Mouse (Mus musculus) v-Abl transformed pro-B cells (cell line): ENCODE results near the gene Axdnd1.

Experiments
- in situ Hi-C, 2 experiments: fragments of 400-800 bp; cut with MboI; formaldehyde crosslinking; loops; one replicate each; pipeline ENCODE4 v1.15.1; 2025; ENCODE audit not compliant: unreplicated experiment in 2 of 2

Axdnd1 gene

DNA sequence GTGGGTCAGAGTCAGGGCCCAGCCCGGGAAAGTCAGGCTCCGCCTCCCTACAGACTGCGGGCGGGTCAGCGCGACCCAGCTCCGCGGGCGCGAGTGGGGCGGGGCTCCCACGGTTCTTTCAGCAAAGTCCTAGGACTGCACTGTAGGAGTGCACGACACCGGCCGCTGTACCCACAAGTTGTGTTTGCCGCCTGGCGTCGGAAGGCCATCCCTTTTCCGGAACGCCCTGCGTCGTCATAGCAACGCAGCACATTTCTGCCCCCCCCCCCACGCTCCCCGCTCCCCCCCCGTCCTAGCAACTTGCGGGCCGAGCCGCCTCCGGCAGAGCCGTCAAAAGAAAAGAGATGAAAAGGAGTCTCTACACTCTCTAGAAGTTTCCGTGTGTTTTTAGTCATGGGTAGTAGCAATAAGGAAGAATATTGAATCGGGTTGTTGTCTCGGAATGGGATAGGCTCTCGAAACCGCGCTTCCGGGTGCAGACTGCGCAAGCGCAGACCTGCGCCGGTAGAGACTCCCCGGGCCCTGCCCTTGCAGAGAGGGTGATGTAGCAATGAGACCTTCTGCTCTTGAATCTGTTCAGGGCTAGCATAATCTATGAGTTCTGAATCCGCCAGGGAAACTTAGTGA is at the start of gene Axdnd1:
Axdnd1 (minus strand) TSS at position 489 of the 627 bp plus-strand sequence.
- in situ Hi-C loops = loop anchor here in 1 of 2 experiments (5.0 to 25.0 kb wide), 3 partner anchors 37 to 667 kb away; no protein-coding TSS in a partner anchor

DNA sequence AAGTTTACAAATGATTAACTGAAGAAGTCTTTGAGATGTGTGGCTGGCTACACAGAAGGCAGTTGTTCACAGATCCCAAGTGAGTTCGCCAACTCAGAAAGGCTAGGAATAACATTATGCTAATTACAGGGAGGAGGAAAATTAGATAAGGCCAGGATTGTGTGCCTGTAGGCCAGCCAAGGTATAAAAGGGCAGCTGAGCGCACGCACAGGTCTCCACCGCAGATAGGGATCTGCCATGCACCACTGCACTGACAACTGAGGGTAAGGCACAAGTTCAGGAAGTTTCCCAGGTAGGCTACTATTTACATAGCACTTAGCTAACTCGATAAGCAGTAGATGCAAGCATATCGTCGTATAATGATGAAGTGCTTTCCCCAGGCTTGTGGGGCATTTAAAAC is 49.6 kb upstream of the Axdnd1 start:
- in situ Hi-C loops = no loop called here

DNA sequence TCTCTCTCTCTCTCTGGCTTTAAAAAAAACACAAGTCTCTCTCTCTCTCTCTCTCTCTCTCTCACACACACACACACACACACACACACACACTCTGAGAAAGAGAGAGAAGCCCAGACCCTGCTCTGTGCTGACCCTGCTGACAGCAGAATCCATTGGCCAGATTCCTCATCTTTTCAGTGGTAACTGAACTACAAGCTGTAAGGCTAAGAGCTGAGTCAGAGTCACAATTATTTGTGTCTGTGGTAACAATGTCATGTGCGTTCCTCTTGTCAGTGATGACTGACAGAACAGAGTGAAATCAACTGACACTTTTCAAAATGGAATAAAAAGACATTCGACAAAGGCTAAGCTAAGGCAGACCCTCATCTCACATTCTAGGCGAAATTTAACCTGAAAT is 47.6 kb upstream of the Axdnd1 start:
- in situ Hi-C loops = no loop called here

DNA sequence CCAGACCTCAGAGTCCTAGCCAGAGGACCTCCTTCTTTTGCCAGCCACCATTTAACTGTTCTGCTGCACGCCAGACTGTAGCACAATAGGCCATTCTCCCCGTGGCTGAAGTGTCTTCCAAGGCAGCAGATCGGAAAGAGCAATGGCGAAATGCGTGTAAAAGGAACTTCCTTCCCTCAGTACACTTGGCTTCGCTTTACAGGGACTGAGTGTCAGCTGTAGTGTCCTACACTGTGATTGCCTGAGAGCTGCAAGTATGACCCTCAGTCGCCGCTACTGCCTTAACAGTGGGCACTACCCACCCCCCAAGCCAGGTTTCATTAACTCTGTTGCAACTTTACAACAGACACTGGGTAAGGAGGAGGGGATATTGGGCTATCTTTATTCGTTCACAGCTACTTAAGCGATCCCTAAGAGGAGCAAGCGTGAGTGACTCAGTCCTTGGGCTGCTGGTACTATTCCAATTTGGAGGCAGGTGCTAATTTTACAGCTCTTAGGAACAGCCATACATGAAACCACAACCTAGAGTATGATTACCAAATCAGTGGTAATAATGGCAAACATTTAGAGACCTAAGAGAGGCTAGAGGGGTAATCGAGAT is 46.8 kb upstream of the Axdnd1 start:
- in situ Hi-C loops = no loop called here

DNA sequence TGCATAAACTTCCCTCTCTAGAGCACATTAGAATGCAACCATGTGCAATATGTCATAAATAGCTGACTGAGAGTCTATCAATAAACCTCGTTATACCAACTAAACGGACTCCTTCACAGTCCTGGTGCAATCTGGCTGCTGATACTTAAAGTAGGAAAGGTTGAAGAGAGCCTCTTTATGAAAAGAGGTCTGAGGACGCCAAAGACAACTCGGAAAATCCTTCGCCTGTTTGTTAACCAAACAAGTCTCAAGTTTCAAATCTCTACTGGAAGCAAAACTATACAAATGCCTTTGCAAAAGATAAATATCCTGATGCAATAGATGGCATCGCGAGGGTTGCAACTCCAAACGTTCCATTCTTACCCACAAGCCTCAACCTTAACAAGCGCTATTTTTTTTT is 44.0 kb upstream of the Axdnd1 start:
- in situ Hi-C loops = no loop called here

DNA sequence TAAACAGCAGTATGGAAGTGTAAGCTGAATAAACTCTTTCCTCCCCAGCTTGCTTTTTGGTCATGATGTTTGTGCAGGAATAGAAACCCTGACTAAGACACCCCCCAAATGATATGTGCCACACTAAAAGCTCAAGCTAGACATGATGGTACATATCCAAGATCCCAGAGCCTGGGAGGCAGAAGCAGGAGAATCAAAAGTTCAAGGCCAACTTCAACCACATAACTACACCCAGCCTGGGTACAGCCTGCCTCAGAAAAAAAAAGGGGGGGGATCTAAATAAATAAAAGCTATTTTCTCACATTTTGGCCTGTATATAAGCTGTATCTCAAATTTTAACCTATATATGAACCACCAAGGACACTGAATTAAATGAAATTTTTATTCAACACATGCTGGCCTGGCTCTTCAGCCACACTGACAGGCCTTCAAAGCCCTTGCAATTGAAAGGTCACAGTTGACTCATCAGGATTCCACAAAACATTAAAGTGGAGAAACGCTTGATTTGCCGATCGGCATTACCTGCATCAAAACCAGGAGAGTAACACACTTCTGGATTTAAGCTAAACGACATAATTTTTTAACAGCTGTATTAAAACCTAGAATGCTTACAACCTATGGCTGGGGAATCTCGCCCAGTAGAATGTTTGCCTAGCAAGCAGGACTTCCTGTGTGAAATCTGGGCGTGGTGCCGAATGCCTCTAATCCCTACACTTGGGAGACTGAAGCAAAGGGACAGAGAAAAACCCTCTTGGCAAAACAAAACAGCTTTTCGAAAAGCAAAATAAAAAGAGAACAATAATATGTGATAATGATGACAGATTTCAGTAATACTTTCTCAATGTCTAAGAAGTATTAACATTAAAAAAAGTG is 43.3 kb upstream of the Axdnd1 start:
- in situ Hi-C loops = no loop called here

DNA sequence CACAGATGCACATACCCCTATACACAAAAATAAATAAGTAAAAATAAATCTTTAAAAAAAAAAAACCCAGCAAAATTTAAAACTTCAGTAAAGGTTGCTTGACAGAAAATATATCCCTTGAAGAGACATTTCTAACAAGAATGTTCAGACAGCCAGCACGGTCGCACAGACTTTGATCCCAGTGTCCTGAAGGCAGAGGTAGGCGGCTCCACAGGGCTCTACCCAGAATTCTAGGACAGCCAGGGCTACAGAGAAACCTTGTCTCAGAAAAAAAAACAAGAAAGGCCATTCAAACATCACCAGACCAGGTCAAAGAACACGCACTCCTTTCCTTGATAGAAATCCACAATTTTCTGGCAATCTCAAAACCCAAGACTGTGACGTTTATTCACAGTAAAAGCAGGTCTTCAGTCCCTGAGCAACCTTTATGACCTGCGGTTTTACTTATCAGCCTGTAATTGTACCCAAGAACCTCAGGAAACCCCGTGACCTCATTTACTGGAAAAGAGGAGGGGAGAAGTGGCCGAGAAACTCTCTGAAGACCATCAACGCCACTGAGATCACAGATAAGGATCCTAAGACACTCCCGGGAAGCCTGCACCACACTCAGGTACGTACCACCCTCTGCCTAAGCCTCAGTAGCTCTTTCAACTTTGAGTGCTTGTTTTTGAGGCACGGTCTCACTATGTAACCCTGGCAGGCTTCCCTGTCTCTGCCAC is 41.5 kb upstream of the Axdnd1 start:
- in situ Hi-C loops = no loop called here

DNA sequence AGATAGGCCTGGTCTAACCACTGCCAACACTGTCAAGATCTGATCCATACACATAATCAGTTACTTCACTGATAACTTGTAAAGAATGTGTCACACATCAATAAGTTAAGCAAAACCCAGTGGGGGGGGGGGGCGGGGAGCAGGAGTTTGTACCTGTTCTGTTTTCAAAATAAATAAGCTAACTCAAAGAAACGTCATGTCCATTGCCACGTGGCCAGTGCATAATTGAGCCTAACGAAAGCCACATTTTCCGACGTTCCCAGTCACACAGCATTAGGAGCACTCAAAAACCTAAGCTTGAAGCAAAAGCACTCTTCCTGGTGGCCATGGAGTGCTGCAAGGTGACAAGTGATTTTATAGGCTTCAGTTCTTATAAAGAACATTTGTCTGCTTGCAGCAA is 40.1 kb upstream of the Axdnd1 start:
- in situ Hi-C loops = no loop called here

DNA sequence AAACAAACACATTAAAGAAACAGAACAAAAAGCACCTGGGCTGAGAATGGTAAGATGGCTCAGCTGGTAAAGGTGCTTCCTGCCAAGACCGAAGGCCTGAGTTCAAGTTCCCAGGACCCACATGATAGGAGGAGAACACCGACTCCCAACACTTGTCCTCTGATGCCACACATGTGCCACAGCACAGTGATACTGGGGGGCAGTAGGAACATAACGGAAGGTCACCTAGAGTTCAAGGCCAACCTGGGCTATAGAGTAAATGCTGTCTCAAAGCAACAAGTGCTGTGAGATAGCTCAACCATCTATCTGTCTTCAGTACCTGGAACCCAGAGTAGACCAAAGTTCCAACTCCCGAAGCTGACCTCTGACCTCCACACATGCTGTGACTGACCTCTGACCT is 39.3 kb upstream of the Axdnd1 start:
- in situ Hi-C loops = no loop called here

DNA sequence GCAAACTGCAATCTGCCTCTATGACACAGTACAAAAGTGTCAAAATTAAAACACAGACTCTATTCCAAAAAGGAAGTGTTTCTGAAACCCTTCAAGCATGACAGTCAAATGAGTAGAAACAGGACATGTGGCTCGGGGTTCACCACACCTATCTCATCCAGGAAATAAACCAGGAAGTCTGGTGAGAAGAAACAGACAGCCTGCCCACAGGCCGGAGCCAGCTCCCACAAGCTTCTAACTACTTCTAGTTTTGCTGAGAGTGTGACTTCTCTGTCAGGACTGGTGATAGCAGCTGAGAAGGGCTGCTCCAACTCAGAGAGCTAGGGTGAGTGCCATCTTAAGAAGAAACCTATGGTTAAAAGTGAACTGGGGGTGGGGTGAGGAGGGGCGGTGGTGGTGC is 38.7 kb upstream of the Axdnd1 start:
- in situ Hi-C loops = loop anchor here in 1 of 2 experiments (5.0 kb wide), 1 partner anchor 37 kb away; the partner anchor contains the start of gene Axdnd1

DNA sequence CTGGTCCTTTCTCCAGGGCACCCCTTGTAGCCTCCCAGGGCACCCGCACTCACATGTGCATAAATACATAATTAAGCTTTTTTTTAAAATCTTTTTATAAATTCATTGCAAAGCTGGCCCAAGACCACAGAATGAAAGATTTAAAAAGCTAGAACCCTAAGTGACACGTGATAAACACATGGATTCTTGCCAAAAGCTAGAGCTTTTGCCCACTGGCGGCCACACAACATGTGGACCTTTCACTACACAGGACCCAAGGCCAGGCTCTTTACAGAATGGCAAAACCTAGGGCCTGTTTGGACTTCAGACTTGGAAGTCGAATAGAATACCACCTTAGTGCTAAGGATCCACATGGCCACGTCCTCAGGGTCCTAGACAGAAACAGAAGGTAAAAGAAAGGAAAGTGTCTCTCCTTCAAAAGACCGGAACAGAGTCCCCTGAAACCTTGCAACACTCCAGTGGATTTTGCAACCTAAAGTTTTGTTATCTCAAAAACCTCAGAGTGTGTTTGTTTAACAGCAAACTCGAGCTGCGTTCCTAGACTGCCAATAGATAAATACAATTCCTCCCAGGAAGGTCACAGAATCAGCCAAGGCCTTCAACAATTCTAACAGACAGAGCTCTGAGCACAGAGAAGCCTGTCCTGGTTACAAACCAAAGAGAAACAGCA is 37.6 kb upstream of the Axdnd1 start:
- in situ Hi-C loops = loop anchor here in 1 of 2 experiments (5.0 kb wide), 1 partner anchor 36 kb away; the partner anchor contains the start of gene Axdnd1

DNA sequence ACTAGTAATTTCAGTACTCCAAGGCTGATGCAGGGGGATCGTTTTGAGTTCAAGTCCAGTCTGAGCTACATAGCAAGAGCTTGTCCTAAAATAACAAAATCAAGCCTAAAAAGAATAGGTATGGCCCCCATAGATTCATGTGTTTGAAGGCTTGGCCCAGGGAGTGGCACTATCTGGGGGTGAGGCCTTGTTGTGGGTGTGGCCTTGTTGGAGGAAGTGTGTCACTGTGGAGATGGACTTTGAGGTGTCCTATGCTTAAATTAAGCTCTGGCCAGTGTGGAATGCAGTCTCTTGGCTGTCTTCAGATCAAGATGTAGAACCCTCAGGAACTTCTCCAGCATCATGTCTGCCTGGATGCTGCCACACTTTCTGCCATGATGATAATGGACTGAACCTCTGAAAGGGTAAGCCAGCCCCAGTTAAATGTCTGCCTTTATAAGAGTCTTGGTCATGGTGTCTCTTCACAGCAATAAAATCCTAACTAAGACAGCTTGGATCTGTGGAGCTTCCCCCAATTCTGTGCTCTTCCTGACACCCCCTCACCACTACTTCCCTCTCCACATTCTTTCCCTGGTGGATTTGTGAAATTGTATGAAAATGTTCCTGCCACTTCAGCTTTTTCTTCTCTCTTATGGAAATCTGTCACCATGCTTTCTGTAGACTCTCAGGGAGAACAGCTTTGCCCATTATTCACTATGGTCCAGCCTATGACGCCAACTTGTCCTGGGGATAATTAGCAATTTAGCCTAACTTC is 34.2 kb upstream of the Axdnd1 start:
- in situ Hi-C loops = loop anchor here in 1 of 2 experiments (5.0 kb wide), 1 partner anchor 33 kb away; the partner anchor contains the start of gene Axdnd1

DNA sequence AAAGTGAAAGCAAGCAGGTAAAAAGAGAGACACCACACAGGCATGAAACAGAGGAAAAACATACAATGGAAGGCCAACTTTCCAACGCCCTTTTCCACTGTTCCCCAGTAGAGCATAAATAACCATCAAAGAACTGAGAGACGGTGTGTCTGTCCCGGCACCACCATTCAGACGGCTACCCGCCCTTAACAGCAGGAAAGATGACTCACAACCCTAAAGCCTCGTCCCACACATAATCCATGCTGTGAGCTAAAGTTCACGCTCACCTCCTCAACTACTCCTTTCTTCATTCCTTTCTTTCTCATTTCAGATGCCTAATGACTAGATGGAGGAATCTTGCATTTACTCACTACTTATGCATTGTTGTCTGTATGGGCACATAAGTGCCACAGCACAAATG is 33.4 kb upstream of the Axdnd1 start:
- in situ Hi-C loops = no loop called here

DNA sequence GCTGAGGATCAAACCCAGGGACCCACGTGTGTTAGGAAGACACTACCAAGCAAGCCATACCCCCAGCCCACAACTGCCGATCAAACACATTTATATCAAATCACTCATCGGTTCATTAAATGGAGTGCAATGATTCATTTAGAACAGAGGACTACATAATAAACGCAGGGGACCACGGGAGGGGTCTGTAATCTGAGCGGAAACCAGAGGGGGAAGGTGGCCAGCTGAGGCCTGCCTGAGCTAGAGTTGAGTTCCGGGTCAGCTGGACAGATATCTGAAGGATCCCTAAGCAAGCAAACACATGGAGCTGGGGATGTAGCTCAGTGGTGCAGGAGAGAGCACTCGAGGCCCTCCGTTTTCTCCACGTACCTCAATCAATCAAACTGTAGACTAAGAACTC is 32.9 kb upstream of the Axdnd1 start:
- in situ Hi-C loops = no loop called here

DNA sequence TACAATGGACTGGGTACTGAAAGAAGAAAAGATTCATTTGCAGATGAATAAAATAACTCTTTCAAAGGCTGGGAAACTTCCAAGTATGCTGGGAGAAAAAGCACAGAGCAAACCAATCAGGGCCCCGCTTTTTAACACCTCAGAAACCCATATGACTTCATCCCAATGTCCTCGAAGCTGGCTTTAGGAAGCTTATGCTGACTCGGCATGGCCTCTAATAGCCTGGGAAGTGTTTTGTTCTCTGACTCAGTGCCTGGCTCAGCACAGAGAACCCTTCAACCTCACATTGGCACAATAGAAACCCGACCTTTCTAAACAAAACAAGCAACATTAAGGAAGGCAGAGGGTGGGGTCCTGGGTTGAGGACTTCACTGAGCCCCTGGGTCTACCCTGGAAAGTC is 29.5 kb upstream of the Axdnd1 start:
- in situ Hi-C loops = no loop called here

DNA sequence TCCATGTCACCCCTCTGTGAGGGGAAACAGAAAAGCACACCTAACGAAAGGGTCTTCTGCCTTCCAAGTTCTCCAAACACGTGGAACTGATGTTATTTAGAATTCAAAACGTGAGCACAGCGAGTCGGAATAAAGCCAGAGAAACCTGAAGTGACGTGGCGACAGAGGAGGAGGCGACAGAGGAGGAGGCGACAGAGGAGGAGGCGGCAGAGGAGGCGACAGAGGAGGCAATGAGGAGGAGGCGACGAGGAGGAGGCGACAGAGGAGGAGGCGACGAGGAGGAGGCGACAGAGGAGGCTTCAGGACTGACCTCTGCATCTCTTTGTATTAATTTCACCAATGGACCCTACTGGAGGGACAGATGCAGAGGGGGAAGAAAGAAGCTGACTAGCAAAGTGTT is 28.7 kb upstream of the Axdnd1 start:
- in situ Hi-C loops = no loop called here

DNA sequence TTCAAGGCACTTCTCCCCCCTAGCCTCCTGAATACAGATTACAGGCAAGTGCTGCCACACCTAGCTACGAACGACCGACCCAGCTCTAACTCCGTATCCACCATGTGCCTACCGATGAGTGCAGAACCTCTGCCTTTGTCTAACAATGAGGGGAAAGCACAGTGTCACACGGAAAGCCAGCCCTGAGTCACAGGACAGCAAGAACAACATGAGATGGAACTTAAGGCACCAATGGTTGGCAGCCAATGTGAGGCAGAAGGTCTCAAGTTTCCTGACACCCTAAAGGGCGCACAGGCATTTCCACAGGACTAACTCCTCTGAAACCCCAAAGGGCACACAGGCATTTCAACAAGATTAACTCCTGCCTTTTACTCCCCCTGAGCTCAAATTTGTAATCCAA is 28.1 kb upstream of the Axdnd1 start:
- in situ Hi-C loops = no loop called here

DNA sequence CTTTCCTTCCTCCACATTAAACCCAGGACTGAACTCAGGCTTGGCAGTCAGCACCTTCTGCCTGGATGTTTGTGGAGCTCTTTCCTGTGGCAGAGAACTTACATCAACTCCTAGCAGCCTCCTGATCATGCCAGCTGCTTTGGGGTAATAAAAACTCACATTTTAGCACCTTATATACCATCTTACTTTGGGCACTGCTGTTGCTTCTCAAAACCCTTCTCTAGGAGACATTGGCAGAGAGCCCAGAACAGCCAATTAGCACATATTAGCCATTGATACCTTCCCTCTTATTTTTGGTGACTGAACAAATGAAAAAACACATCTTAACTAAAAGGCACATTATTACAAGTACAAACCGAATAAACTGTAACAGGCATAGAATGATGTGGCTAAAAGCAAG is 24.1 kb upstream of the Axdnd1 start:
- in situ Hi-C loops = no loop called here

DNA sequence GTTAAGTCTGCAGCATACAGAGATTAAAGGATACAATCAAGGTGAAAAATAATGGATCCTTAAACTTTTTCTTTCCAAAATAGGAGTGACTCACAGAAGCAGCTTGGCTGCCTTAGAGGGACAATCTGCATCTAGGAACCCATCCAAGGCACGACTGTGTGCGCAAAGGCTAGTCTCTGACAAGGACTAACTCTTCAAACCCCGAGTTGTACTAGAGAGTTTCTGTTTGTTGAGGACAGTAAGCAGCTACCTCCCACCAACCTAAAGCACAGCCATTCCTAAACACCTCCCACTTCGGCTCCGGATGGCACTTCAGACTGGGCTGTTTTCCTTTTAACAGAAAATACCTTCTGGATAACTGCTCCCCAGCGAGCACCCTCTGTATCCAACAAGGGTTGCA is 21.8 kb upstream of the Axdnd1 start:
- in situ Hi-C loops = no loop called here

DNA sequence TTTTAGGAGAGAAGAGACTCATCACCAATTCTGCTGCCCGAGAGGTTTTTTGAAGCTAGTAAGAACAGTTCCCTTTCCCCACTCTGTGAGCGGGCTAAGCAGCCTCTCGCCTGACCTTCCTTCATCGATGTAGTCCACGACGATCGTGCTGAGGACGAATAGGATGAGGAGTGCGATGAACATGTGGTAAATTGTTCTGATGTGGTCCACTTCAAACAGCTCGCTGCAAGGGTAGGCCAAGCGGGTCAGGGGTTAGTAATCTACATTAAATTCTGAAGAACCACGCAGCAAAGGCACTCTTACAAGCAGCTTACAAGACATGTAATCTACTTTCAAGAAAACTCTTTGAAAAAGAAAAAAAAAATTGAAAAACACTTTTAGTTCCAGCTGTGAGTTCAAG is 21.3 kb upstream of the Axdnd1 start:
- in situ Hi-C loops = no loop called here
